Mouse (Mus musculus) kidney, adult 18-20 months (tissue): ENCODE results near the gene Cdadc1.
"Not testable (repeated sequence)": the region's sequence is repeated elsewhere in the genome, so short reads cannot be mapped to it uniquely, and the experiment has no call there.

Experiments used
- DNase-seq: peaks from one replicate; pipeline ENCODE4 v3.0.0; 2021

The Cdadc1 gene

DNA sequence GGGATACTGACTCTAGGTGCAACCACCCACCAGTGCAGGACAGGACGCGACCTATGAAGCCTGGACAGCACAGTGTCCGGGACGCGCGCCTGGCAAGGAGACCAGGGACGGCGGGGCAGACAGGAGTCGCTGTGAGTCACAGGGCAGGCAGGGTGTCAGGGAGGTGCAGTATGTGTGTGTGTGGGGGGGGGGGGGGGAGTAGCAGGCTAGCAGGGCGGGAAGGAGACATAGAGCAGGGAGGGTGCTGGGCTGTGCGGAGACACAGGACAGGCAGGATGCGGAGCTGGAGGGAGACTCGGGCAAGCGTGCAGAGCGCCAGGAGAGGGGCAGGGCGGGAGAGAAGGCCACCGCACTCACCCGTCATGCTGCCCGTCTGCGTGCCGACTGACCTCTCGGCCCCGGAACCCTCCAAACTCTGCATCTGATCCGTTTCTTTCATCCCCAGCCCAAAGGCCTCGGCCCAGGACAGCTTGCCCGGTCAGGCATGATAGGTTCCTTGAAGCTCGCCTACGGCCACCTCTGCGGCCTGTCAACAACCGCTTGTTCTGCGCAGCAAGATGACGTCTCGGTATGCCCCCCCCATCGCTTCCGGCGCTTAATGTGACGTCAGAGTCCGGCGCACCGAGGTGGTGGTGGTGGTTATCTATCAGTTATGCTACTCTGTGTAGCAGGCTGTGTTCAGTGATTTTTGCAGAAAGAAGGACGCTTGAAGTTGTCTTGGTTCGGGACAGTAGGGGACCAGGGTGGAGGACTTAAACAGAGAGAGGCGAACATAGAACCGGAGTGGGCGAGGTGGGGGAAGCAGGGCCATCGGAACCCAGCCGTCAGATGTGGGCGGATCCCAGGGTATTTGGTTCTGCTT, at the start of gene Cdadc1:
TSS of gene Cdadc1 (minus strand) at position 562 of the 862 bp plus-strand sequence.
- peak; percentile 99 for DNase-seq

DNA sequence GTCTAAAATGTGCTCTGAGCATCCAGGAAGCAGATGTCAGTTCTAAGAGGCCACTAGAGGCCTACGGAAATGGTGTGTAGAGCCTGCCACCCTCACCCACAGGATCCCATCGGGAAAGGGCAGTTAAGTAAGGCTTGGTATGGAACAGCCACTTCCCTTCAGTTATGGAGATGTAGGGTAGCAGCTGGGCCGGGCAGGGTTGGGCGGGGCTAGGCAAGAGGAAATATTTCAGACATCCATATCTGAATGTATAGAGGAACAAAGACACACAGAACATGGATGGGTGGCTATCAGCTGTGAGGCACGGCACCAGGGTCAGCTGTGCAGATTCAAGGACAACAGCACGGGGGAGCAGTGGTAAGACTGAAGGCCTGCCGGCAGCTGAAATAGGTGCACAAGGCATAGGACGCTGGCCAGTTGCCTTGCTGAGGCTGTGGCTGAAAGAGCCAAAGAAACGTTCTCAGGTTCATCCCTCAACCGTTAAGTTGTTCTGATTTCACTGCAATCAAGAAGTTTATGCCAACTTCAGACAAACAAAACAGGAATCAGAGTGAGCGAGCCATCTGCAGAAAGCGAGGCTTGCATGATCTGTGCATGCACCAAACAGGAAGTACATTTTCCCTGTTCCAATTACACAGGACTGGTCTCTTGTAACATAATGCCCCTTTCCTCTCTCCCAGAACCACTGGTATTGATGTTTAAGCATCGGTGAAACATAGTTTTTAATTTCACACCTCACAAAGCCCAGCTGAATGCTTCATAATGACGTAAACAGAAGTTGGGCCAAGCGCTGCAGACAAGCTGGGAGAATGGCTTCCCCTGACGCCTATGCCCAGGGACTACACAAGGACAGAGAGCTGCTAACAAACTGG, 49.3 kb upstream of the Cdadc1 start:
- DNase-seq, result no peak

DNA sequence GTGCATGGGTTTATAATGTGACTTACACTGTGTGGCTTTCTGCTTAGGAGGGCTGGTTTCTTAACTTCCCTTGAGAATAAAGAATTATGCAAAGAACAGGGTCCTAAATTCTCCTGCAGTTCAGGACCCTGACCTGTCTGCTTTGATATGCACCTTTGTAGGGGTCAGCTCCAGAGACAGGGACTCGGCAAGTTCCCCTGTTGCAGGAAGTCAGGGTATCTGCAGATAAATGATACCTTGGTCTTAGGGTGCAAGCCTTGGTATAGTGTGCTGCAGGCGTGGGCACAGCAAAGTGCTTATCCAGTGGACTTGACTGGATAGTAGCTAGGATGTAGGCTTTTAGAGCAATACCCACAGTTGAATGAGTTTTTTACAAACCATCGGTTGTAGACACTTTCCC, 47.1 kb upstream of the Cdadc1 start:
- no peak for DNase-seq

DNA sequence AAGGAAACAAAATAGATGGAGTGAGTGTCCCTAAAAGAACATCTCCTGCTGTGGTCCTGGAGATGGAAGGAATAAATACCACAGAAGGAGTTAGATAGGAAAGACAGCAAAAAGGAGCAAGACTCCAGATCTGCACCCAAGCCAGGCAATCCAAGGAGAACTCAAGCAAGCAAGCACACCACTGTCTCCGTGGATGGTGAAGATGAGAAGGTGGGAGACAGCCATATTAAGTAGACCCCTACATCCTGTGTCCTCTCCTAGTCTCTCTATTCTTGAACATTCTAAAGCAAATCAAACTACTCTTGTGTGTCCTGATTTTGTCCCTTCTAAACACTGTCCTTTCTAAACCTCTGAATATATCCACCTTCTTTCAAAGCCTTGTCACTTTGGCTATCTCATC, 46.4 kb upstream of the Cdadc1 start:
- no peak for DNase-seq

DNA sequence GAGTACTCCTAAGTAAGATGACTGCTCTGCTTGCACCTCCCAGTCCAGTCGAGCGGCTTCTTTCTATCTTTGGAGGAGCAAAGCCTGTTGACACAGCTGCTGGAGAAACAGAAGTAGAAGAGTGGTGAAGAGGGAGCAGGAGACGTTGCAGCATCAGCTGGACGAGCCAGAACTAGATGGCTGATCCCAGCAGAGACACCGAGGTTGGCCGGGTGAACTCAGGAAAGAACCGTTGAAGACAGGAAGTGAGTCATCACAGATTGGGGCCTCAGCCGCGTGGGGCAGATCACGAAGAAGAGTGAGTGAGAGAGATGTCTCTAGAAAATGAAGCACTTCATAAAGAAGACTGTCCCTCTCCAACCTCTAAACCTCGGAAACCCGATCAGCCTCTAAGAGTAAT, 45.8 kb upstream of the Cdadc1 start:
- no peak for DNase-seq

DNA sequence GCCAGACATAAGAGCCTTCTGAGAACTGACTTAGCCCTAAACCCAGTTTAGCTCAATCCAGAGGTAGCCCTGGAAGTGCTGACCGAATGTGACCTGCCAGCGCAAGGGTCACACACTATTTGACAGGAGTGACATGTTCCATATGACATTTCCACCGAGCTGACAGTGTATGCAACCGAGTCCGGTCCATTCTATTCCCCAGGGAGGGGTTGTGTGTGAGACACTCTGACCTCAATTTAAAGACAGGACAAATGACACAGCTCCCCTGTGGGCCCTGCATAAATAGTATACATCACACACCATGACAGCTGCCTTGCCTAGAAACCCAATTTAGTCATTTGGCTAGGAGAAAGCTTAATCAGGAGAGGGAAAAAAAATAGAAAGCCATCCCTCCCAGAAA, 44.1 kb upstream of the Cdadc1 start:
- DNase-seq, result no peak

DNA sequence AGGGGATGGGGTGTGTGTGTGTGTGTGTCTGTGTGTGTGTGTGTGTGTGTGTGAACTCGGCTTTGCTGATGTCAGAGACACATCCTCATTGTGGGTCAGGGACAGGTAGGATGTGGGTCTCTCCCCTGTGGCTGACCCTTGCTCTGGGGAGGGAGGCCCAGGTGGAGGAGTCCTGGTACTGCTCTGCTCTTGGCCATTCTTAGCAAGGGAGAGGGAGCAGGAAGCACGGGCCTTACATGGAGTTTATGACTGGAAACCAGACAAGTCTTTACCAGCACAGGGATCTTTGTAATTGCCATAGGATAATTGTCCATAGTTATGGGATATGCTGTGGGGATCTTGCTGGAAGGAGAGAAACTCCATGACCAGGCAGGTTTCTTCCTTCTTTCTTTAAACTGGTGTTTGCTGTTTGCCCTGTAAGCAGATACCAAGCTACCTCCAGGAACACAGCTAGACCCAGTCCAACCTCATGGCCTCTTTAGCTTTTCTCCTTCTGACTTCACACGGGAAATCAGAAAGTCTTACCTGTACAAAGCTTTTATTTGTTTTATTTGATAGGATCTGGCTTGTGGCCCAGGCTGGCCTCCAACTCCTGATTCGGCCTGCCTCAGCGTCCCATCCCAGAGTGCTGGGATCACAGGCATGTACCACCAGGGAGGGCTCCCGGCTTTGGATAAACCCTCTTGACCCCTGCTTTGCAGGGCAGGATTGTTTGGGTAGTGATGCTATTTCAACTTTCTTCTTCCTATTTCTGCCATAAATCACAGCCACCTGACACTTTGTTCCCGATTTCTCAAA, 41.3 kb upstream of the Cdadc1 start:
- no peak for DNase-seq

DNA sequence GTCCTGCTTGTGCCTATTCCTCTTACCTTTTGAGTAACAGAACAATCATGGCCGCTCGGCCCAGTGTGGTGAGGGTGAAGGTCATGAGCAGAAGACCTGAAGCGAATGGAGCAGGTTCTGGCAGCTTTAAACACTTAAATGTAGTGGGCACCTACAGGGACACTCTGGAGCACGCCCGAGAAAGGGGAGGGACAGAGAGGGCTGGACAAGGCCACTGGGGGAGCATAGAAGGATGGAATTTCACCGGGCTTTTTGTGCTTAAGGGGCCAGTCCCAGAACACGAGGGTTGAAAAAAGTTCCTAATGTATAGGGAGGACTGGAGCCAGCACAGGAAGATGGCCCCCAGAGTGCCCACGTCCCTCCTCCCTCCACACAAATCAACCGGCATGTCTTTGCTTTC, 36.2 kb upstream of the Cdadc1 start:
- DNase-seq, result no peak

DNA sequence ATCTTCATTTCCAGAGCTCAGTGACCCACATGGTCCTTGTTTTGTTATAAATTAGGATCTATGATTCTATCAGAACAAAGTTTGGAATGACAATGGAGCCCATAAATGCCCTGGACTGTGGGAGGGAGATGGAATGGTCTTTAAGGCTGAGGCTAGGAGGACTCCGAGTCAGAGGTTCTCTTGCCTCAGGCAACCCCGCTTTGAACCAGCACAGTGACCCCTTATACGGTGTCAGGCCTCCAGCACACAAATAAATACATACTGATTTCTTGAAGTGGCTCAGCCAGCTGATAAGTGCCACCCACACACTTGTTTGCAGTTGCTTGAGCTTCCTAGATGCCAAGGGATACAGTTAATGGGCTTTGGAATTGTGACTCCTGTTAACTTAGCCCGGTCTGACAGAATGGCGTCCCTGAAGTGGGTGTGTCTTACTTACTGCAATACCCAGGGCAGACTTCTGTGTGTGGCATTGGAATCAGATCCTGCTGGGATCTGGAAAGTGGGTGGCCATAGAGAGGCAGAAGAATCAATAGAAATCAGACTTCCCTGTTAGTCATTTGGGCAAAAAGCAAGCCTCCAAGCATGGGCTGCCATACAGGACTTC, 35.6 kb upstream of the Cdadc1 start:
- no peak for DNase-seq

DNA sequence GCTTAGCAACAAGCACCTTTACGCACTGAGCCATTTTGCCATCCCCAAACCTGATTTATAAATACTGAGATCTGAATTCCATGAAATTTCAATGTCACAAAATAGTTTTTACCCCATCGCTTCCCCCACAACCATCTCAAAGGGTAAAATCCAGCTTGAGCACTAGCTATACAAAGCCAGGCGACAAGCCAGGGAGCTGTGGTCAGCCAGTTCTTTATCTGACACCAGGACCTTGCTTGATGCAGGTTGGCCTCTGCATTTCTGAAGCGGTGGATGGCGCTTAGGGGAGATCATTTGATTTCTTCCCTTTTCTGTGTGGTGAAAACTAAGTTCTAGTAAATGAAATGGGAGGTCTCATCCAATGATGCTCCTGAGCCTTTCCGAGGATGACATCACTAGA, 34.3 kb upstream of the Cdadc1 start:
- DNase-seq, result no peak

DNA sequence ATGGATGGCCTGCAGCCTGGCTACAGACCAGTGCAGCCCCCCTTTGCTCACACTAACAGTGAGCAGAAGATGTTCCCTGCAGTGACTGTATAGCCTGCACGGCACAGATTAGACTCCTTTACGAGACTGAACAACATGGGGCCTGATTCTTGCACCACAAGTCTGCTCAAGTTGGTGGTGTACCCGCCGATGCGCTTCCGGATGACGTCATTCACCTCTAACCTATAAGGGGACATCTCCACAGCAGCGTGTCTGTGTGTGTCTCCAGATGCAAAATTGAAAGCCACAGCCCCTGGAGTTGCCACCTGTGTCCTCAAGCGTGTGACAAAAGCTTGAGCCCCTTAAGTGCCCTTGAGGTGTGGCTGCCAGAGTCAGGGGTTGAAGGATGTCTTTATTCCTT, 32.3 kb upstream of the Cdadc1 start:
- DNase-seq, result no peak

DNA sequence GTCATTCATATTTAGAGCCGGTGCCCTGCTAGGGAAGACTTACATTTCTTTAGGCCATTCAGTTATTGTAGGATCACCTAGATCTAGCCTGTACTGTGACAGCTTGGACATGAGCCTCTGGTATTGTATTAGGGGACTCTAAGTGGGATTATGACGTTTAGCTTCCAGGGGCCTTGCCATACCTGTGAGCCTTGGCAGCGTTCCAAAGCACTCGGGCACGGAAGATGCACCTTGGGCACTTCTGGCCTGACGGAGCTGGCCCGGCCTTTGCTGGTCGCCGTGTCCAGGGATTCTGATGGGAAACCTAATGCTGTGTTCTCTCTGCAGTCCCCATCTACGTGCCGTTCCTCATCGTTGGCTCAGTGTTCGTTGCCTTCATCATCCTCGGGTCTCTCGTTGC, 31.5 kb upstream of the Cdadc1 start:
- no peak for DNase-seq

DNA sequence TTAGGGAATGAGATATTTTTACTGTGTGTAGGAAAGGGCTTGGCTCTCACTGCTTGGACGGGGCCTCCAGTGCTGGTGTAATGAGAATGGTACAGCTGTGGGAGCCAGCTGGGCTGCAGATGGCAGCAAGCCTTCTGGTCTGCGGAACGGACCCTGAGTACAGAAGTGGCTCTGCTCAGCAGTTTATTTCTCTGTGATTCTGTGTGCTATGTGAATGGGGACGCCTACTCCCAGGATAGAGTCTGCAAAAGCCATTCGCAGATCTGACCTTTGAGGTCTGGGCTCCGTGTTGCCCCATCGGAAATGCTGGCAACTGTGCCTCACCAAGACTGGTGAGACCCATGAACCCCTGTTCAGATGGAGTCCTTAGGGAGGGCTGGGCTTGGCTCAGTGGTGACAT, 30.1 kb upstream of the Cdadc1 start:
- no peak for DNase-seq

DNA sequence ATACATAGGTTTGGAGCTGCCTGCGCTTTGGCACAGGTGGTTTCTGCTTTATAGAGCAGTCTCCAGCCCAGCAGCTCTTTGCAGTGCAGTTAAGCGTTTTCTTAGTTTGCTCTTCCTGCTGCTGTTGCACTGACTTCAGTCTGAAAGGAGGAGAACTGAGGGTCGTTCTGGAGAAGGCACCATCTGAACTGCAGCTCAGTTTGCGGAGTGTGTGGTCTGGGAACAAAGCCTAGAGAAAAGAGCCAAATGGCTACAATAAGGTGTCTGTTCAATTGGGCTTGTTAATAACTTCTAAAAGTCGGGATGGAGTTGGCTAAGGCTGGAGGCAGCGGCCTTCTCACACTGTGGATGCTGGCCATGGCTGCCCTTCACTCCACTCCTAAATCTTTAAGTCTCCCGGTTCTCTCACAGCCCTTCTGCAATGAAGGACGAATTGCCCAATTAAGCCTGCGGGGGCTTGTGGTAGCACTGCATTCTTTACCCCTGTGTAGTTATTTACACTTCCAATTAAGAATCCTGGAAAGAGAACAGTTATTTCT, 29.5 kb upstream of the Cdadc1 start:
- no peak for DNase-seq

DNA sequence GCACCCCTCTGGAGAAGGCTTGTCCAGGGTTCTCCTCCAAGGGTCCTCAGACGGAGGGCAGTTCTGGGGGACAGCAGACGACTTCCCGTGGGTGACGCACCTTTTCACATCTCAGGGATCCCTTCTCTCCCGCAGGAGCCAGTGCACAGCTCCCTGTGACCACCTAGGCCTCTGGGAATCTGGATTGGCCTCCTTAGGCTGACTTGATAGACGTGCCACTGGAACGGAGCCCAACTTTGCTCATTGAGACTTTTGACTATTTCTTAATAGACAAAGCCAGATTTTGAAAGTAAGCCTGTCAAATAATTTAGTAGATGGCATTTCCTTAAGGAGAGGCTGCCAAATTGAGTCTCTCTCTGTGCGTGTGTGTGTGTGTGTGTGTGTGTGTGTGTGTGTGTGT, 29.0 kb upstream of the Cdadc1 start:
- peak; percentile 16 for DNase-seq

DNA sequence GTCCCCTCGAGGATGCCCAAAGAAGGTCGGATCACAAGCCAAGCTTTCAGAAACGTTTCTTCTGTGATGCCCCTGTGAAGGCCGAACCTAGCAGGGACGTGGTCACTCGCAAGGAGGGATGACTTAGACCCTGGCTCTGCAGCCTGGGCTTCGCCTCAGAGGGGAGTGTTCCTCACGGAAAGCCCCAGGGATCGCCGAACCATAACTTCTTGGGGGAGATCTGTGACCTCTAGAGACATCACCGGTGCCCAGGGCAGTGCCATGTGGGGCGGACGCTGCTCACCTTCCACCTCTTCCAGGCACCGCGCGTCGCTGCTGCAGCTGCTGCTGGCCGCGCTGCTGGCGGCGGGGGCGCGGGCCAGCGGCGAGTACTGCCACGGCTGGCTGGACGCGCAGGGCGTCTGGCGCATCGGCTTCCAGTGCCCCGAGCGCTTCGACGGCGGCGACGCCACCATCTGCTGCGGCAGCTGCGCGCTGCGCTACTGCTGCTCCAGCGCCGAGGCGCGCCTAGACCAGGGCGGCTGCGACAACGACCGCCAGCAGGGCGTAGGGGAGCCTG, 28.1 kb upstream of the Cdadc1 start:
- peak; percentile 18 for DNase-seq

DNA sequence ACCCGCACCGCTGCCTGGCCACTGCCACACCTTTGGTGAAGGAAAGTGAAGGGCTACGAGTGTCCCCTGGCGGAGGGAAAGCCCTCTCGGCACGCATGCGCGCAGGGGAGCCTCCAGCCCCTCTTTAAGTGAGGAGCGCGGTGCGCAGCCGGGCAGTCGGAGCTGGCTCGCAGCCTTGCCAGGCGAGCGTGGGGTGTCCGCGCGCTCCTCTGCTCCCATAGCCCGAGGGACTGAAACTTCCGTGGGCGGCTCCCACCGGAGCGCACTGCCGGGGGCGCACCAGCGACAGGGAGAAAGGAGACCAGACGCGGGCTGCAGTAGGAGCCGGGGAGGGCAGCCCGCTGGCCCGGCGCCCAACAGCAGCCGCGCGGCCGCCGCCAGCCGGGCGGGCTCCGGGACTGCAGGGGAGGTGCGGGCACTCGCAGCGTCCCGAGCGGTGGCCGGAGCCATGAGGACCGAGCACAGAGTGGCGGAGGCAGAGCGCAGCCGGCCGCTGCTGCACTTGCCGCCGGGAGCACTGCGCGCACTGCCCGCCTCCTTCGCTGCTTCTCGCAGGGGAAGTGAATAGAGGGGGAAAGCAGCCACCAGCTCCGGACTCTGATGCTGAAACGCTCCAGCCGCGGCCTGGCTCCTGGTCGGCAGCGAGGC, 27.5 kb upstream of the Cdadc1 start, which contains the start of gene Shisa2:
TSS of gene Shisa2 (plus strand) at position 151 of the 648 bp plus-strand sequence.
- peak; percentile 75 for DNase-seq

DNA sequence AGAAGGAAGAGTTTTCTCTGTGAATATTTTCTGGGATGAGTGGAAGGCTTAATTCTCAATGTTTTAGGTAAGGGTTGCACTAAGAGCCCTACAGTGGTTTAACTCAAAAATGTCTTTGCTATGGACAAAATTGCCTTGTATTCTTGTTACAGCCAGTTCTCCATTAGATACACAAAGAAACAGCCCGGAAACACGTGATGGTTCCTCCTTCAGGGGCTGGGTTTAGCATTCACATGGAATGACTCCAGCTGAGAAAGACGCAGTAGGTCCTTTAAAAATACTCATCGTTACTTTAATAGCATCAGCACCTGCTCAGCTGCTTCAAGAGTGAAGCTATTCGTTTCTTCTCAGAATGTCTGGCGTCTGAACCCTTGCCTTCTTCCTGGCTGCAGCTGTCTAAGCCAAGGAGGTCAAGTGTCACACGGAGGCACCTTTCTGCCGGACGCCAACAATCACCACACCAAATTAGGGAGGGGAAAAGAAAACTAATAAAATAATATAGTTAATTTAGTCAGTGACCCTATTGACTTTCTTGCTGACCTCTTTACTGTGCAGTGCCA, 26.6 kb upstream of the Cdadc1 start:
- DNase-seq, result no peak

DNA sequence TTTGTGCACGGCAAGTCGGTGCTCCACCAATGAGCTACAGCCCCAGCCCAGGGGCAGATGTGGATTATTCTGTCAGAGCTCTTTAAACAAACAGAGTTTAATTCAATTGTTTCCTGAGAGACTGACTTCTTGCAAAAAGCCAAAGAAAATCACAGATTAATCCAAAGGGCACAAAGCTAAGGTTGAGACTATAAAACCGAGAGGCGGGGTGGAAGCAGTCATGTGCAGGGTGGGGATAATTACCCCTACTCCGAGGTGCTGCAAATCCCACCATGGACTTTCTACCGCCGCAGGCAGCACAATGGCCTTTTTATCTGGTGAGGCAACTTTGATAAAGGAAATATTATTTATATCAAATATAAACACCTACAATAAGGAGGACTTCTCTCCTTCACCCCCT, 19.0 kb upstream of the Cdadc1 start:
- no peak for DNase-seq

DNA sequence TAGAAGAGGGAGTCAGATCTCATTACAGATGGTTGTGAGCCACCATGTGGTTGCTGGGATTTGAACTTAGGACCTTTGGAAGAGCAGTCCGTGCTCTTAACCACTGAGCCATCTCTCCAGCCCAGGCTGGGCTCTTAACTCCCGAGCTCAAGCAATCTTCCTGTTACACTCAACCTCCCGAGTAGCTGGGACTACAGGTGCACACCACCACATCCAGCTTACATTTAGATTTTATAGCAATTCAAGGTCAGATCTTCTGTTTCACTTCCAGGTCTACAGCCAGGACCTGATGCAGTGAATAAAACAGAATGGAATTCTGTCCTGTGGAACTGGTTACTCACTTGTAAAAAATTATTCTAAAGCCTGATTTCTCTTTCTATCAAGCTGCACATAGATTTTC, 16.4 kb upstream of the Cdadc1 start:
- not testable (repeated sequence) for DNase-seq
